Mouse (Mus musculus) gastrocnemius, adult 2 months (tissue): ENCODE measurements around the gene Nelfb. TPM values are rescaled to one million over a fixed set of nuclear protein-coding genes. Genes with fewer than 3 reads are reported as not detected.

ENCODE experiments used
- DNase-seq: peaks from one replicate; pipeline ENCODE4 v3.0.0; 2022
- H3K27ac ChIP-seq: fragments of 200-600 bp; 2 replicates; pipeline ENCODE4 v1.8.1; 2022; ENCODE audit warnings: mild to moderate bottlenecking
- H3K4me3 ChIP-seq: fragments of 200-600 bp; 2 replicates; pipeline ENCODE4 v1.8.1; 2022; ENCODE audit warnings: mild to moderate bottlenecking, moderate library complexity
- CTCF ChIP-seq: fragments of 200-600 bp; IDR thresholded peaks from 2 replicates; pipeline ENCODE4 v1.8.1; 2022; ENCODE audit warnings: antibody characterized with exemption, mild to moderate bottlenecking, moderate library complexity
- intact Hi-C: fragments of 180-260 bp; cut with DNase I; formaldehyde crosslinking; loops from one replicate; pipeline ENCODE4 v1.15.1; 2025
- total RNA-seq, 2 experiments: library from RNA; stranded (reverse); gene quantifications; 2 replicates each; pipeline ENCODE4 v1.2.3; 2021

Gene Nelfb
- total RNA-seq, 2 experiments from 2014 or later = 22.3 to 23.1 TPM

DNA sequence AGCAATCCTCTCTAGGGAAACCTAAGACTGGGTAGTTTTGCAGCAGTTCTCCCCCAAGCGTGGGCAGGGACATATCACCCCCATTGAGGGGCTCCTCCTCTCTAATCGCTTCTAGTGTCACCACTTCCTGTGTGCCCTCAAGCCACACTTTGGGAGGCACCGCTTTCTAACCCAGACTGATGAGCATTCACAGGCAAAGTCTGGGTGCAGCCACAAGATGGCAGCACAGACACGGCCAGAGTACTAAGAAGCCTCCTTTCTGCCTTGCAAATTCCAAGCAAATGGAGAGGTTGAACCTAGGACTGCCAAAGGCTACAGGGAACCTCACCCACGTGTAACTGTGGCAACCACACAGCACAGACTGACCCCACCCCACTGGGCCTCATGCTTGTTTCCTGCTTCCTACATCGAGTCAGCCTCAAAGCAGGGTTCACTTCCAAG is 17.9 kb downstream of the Nelfb start:
- peak; percentile 96 for TF ChIP-seq CTCF
- intact Hi-C loops = loop anchor here (1.0 to 5.0 kb wide), 4 partner anchors 35 to 139 kb away; partner anchors contain the start of genes Anapc2, Man1b1 and Ssna1
- peak overlapping the region; percentile 30 for H3K4me3 ChIP-seq
- peak; percentile 89 for DNase-seq
- H3K27ac ChIP-seq = peak overlapping the region; percentile 86

DNA sequence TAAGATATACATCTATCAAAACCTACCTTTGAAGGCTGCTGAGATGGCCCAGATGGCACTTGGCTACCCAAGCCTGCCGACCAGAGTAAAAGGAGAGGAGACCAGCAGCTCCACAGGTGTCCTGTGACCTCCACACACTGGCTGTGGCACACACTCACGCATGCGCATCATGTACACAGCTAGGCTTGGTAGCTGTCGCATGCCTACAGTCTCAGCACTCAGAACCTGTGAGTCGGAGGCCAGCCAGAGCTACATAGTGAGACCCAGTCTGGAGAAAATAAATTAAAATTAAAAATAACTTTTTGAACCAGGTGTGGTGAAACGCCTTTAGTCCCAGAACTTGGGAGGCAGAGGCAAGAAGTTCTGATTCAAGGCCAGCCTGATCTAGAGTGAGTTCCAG is 23.4 kb downstream of the Nelfb start:
- DNase-seq = no peak
- Histone ChIP-seq H3K4me3 (no peak overlapping the region), H3K27ac (no peak overlapping the region)
- no peak for TF ChIP-seq CTCF
- intact Hi-C loops = no loop called here

DNA sequence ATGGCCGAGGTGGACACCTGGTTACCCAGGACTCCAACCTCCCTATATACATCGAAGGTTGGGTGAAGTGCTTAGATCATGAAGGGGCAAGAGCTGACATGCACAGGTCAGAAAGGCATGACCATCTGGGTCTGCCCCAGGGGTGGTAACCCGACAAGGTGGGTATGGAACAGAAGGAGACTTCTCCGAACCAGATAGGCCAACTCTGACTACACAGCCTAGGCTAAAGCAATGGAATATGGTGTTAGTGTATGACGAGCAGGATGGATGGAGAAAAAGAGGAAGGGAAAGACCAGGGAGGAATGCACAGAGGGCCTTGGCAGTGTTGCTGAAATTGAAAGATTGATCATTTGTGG is 24.7 kb downstream of the Nelfb start:
- intact Hi-C loops = no loop called here
- peak overlapping the region; percentile 79; the same call in 1 of the 2 replicates for H3K27ac ChIP-seq
- no peak for TF ChIP-seq CTCF
- no peak overlapping the region for H3K4me3 ChIP-seq
- no peak for DNase-seq

DNA sequence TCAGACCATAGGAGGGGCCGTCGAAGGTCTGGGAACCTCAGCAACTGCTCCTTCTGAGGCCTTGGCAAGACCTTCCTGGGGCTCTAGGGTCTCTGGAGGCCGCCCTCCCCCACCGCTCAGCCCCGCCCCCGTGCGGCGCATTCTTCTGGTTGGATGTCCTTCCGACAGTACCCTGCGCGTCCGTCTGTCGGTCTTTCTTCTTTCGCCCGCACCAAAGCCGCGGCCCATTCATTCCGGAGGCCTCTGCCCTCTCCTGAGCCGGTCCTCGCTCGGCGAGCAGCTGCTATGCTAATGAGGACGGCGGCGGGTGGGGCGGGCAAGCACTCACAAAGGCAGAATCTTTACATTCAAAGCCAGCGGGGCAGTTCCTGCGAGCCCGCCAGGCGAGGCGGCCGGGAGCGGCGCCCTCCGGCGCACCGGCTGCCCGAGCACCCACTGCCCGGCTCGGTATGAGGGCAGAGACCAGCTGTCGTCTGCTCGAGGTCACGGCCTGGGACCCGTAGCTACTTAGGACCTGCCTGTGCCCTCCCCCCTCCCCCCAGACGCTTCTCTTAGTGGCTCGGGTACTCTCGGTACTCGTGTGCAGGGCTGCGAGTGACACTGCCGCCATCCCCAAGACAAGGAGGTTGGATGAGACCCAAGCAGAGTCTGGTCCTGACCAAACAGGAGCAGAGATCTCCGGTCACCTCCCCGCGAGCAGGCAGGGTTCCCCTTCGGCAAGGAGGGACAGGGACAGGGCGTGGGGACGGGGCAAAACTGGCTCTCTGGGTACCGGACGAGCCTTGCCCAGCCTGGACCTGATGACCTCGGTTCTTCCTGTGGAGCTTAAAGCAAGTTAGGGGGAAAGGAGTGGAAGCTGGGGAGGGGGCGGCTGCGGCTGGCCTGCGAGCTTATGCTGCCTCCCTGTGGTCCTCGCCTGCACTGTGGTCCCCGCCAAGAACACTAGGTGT is 25.4 kb downstream of the Nelfb start:
- H3K27ac ChIP-seq = peak overlapping the region; percentile 79
- TF ChIP-seq CTCF = peak; percentile 50
- peak; percentile 59 for DNase-seq
- peak overlapping the region; percentile 72 for H3K4me3 ChIP-seq
- intact Hi-C loops = loop anchor here (2.0 kb wide), 1 partner anchor 59 kb away; no protein-coding TSS in a partner anchor

DNA sequence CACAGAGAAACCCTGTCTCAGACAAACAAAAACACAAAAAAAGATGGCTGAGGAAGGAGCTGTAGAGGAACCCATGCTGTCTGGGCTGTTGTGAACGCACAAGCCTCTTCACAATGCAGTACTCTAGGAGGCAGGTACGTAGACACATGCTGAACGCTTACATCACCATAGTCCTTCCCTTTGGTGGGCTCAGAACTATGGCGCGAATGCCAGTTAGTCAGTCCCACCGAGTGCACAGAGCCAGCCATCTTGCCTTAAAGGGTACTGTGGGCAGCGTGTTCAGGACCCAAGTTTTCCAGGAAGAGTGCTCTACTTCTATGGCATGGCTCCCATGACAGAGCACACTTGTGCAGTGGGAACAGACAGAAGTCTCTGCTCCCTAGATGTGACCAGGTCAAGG is 26.8 kb downstream of the Nelfb start:
- DNase-seq = no peak
- no peak for TF ChIP-seq CTCF
- Histone ChIP-seq H3K4me3 (peak overlapping the region; percentile 81; the same call in 1 of the 2 replicates), H3K27ac (peak overlapping the region; percentile 79)
- intact Hi-C loops = loop anchor here (2.0 kb wide), 1 partner anchor 58 kb away; no protein-coding TSS in a partner anchor

DNA sequence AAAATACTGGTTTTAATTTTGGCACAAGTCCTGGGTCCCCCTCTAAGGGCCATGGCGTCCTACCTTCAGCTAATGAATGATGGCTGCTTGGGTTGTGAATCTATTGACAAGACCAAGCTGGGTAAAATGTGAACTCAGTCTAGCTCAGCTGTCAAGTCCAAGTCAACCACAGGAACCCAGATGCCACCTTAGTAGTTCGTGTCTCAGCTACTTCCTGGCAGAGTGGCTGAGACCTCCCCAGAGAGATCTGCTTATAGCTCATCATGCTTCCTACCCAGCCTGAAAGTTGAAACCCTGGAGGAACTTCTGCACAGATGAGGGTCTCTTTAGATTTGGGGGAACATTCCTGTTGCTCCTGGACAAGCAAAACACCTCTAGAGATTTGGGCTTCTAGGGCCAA is 28.0 kb downstream of the Nelfb start:
- H3K4me3 ChIP-seq = peak overlapping the region; percentile 81
- peak overlapping the region; percentile 86 for H3K27ac ChIP-seq
- peak; percentile 12 for DNase-seq
- TF ChIP-seq CTCF = no peak
- intact Hi-C loops = no loop called here

DNA sequence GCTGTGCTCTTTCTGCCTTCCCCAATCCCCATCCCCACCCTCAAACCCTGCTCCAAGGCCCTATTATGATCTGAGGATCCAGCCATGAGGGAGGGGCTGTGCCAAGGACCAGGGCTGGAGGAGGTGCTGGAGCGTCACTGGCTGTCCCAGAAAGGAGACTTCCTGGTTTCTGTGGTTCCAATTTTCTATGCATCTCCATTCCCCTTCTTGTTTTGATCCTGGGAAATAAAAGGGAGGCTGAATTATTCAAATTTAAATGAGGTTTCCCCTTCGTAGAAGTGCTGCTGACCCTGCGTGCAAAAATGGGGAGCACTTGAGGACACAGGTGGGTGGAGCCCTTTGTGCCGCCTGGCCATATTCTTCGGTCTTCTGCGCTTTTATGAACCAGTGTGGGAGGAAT is 28.6 kb downstream of the Nelfb start:
- peak overlapping the region; percentile 86 for H3K27ac ChIP-seq
- no peak for TF ChIP-seq CTCF
- intact Hi-C loops = no loop called here
- DNase-seq = peak; percentile 15
- peak overlapping the region; percentile 81 for H3K4me3 ChIP-seq

DNA sequence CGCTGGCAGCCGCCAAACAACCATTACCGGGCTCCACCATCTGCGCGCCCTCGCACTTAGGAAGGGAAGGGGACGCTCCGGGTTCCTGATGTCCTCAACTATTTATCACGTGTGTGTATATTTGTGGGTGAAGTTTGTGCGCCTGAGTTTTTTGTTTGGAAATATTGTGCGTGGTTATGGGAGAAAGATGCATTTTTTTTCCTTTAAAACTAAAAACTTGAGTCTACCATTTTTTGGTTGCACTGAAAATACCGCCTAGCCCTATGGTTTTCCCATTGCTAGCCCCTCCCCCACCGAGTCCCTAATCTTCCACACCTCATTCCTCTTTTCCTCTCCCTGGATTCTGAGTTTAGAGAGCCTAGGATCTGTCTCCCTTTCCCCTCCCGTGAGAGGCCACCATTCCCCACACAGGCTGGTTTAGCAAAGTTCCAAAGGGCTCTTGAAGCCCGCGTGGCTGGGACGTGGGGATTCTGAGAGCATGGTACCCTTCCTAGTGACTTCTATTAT is 29.3 kb downstream of the Nelfb start:
- Histone ChIP-seq H3K4me3 (peak overlapping the region; percentile 81), H3K27ac (peak overlapping the region; percentile 86)
- DNase-seq = peak; percentile 13
- no peak for TF ChIP-seq CTCF
- intact Hi-C loops = no loop called here

DNA sequence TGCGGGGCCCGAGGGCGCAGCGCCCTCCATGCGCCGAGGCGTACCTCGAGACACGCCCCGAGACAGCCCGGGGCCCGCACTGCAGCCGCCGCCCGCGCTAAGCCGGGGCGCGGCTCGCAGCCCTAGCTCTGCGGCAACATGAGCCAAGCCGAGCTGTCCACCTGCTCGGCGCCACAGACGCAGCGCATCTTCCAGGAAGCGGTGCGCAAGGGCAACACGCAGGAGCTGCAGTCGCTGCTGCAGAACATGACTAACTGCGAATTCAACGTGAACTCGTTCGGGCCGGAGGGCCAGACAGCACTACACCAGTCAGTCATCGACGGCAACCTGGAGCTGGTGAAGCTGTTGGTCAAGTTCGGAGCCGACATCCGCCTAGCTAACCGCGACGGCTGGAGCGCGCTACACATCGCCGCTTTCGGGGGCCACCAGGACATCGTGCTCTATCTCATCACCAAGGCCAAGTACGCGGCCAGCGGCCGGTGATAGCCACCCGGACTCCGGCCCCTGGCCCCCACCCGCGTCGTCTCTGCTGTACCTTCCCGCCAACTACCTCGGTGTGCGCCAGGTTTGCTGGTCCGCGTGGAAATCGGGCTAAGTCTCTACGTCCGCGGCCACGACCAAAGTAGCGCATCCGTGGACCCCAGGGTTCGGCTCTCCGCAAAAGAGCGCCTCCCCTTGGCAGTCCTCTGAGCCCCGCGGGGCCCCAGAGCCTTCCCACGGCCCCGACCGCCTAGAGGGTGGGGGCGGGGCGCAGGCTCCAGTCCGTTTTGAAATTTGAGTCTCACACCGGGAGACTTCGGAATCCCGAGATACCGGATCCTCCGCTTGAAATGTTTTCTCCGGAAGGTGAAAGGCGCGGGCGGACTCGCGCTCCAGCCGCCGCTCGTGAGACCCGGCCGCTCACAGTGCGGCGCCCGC is 30.1 kb downstream of the Nelfb start:
- DNase-seq = peak; percentile 62
- intact Hi-C loops = no loop called here
- Histone ChIP-seq H3K4me3 (peak overlapping the region; percentile 81), H3K27ac (peak overlapping the region; percentile 86)
- TF ChIP-seq CTCF = peak; percentile 32

DNA sequence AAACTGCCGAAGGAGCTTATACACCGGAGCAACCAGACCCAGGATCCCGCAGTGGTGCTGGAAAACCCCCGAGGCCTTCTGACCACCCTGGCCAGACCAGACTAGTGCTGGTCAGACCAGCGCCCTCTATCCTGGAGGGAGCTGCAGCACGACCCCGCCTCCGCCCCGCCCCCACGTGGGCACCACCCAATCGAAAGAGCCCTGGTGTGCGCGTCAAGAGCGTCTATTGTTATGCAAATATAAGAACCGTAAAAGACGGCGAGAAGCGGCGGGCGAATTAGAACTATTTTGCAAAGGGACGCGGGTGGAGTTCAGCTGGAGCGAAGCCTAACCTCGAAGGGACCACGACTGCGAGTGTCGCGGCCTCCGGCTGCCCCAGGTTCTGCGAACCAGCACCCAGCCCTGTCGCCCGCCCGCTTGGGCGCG is 30.8 kb downstream of the Nelfb start, which contains the start of gene Nrarp:
Nrarp (plus strand) TSS at position 281 of the 426 bp plus-strand sequence.
- peak within 1 kb of the TSS; percentile 86 for H3K27ac ChIP-seq
- intact Hi-C loops = no loop called here
- peak; percentile 58 for TF ChIP-seq CTCF
- peak within 1 kb of the TSS; percentile 81 for H3K4me3 ChIP-seq
- DNase-seq = peak; percentile 93

DNA sequence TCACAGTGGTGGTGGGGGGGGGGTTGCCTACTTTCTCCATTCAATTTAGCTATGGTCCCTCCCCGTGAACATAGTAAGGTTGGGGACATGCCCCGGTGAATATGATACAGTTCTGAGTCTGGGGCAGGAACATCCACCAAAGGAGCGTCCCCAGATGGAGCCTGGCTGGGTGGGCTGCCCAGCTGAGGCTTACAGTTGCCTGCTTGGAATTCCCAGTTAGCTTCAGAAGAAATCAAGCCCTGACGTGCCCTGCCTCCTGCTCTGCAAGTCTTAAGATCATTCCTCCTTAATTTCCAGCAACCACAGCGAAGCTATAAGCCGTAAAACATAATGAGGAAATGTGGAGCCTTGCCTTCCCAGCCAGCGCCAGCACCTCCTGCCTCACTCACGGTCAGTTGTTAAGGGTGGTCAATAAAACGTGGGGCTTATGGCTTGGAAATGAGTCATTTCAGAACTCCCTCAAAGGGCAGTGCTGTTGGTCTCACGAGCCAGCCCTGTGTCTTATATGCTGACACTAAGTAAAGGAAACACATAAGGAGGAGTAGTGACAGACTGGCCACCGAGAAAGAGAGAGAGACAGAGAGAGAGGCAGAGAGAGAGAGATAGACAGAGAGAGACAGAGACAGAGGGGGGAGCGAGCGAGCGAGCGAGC is 31.6 kb downstream of the Nelfb start:
- Histone ChIP-seq H3K4me3 (peak overlapping the region; percentile 81), H3K27ac (peak overlapping the region; percentile 86)
- intact Hi-C loops = no loop called here
- DNase-seq = no peak
- TF ChIP-seq CTCF = no peak
